Mouse (Mus musculus) gastrocnemius, postnatal 4 days (tissue): Measurements from ENCODE around the gene Add3. TPM values are rescaled to one million over a fixed set of nuclear protein-coding genes. Genes with fewer than 3 reads are reported as not detected.

Experiments used
- DNase-seq, 2 experiments: peaks; one replicate each; pipeline ENCODE4 v3.0.0; 2021 to 2022; ENCODE audit warnings: low spot score in 2 of 2, mixed read lengths in 2 of 2
- long read RNA-seq, 2 experiments: library from polyadenylated mRNA; stranded (forward); transcript quantifications; one replicate each; pipeline ENCODE4 v2.0.0; 2021
- total RNA-seq, 2 experiments: library from RNA; stranded (reverse); gene quantifications; 2 replicates each; pipeline ENCODE4 v1.2.3; 2021

The Add3 gene
- total RNA-seq = 10 to 100 TPM; 76.6 to 85.1 TPM
- long read RNA-seq, experiment 1, full-length matches to known transcripts = 48 of 64 reads
- long read RNA-seq, experiment 1, partial matches to known transcripts = 5 of 64 reads
- long read RNA-seq, experiment 1, other reads (novel, unspliced or antisense) = 11 of 64 reads
- long read RNA-seq, experiment 2, full-length matches to known transcripts = 56 of 80 reads
- long read RNA-seq, experiment 2, partial matches to known transcripts = 12 of 80 reads
- long read RNA-seq, experiment 2, other reads (novel, unspliced or antisense) = 12 of 80 reads

GRCm38 (mm10) chr19:53140044-53140803, at the start of gene Add3:
TSS of gene Add3 (plus strand) at chr19:53140443.
- peak; percentile 27 to 46 for DNase-seq

DNA sequence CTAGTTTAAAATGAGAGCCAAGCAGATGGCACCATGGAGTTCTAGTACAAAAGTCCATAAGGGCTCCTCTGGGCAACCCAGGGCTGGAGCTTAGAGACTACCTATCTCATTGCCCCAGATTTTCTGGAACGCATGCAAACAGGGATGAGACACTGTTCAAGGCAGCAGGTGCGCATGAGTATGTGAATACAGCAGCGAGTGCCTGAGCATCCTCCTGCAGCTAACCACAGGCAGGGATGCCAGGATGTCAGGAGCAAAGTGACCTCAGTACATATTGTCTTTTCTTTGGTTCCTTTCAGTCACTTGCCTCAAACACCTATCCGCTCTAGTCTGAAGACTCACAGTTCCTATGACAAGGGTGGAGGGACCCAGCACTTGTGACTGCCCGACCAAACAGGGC, 49.6 kb upstream of the Add3 start:
- DNase-seq = no peak

GRCm38 (mm10) chr19:53092251-53092650, 48.0 kb upstream of the Add3 start:
- no peak for DNase-seq

GRCm38 (mm10) chr19:53093294-53093693, 46.9 kb upstream of the Add3 start:
- DNase-seq = no peak

GRCm38 (mm10) chr19:53094684-53095083, 45.6 kb upstream of the Add3 start:
- no peak for DNase-seq

GRCm38 (mm10) chr19:53101374-53102300, 38.6 kb upstream of the Add3 start:
- DNase-seq = no peak

- DNase-seq = peak in 1 of 2 experiments; percentile 45
Observed at GRCm38 (mm10) chr19:53105374-53106090, 34.7 kb upstream of the Add3 start.

DNA sequence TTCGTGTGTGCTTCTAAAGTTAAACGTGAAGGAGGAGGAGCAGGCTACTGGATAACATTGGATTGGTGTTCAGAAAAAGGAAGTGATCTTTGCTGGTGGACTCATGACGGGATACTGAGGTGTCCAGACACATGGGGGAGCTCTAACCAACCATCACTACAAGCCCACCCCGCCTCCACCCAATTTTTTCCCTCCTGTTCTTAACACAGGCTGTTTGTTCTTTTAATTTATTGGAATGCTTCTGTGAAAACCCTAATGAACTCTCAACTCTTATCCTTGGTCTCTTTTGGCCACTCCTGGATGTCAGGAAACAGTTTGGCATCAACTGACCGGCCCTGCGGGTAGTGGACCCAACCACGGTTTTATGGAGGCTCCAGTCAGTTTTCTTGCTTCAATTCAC, 33.3 kb upstream of the Add3 start:
- no peak for DNase-seq

- DNase-seq = no peak
Observed at GRCm38 (mm10) chr19:53107361-53108247, 32.6 kb upstream of the Add3 start.

- peak in 1 of 2 experiments; percentile 28 for DNase-seq
Observed at GRCm38 (mm10) chr19:53111996-53112590, 28.1 kb upstream of the Add3 start.

GRCm38 (mm10) chr19:53119255-53119795, 20.9 kb upstream of the Add3 start:
- no peak for DNase-seq

GRCm38 (mm10) chr19:53120483-53120882, 19.8 kb upstream of the Add3 start:
- no peak for DNase-seq

DNA sequence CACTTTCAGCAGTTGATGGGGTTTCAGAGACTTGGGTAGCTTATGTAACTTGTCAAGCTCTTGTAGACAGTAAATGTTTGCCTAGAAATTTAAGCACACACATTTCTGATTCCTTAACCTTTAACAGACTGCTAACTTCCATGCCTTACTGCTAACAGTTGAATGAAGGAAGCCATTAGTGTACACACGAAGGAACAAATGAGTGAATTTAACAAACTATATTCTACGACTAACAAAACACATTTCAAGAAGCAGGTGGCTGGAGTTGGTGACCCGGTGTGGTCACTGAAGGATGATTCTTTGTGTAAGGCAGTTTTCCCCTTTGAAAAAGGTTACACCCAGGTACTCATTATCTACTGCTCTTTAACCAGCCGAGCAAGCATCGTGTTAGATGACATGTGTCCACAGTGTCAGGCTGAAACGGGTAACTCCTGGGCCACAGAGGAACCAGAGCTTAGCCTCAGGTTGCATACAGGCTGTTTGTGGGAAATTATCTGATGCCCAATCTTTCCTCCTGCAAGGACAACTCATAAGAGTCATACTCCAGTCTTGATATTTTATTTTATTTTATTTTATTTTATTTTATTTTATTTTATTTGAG, 17.5 kb upstream of the Add3 start:
- no peak for DNase-seq

GRCm38 (mm10) chr19:53123301-53123700, 16.9 kb upstream of the Add3 start:
- DNase-seq = no peak

- DNase-seq = no peak
Observed at GRCm38 (mm10) chr19:53125679-53126078, 14.6 kb upstream of the Add3 start.

DNA sequence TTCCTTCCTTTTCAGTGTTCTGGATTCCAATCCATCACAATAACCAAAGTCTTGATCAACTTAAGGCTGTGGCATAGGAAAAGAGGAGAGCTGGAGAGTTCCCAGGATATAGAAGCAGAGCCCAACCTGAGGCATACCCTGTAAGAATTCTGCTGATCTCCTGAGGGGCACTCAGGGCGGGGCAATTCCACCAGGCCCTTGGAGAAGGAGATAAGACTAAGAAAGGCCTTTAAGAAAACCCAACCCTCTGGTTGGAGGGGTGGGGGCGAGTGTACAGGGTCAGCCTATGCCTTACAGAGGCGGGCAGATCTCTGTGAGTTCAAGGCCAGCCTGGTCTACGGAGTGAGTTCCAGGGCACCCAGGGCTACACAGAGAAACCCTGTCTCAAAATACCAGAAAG, 13.7 kb upstream of the Add3 start:
- no peak for DNase-seq

- DNase-seq = no peak
Observed at GRCm38 (mm10) chr19:53127320-53128291, 12.6 kb upstream of the Add3 start.
